Mouse (Mus musculus): ENCODE measurements around the gene Chrdl2. TPM values are rescaled to one million over a fixed set of nuclear protein-coding genes. Genes with fewer than 3 reads are reported as not detected.
A peak's percentile ranks its signal among the peaks of the same experiment; 100 is the strongest.

Chrdl2 gene
- total RNA-seq, 2 experiments from 2014 or later: not detected

GRCm38 (mm10) chr7:99981311-99981710 is 24.7 kb upstream of the Chrdl2 start:
- ATAC-seq (replicated peaks; ENCODE audit: low FRiP score, poor library complexity, severe bottlenecking): no peak

GRCm38 (mm10) chr7:99982256-99983242 is 23.4 kb upstream of the Chrdl2 start:
- ATAC-seq (replicated peaks; ENCODE audit: low FRiP score, poor library complexity, severe bottlenecking): no peak

- ATAC-seq (replicated peaks; ENCODE audit: low FRiP score, poor library complexity, severe bottlenecking): peak; percentile 89
Observed at GRCm38 (mm10) chr7:99988725-99989124, 17.2 kb upstream of the Chrdl2 start.

- ATAC-seq (replicated peaks; ENCODE audit: low FRiP score, poor library complexity, severe bottlenecking): no peak
Observed at GRCm38 (mm10) chr7:99989844-99990760, 15.9 kb upstream of the Chrdl2 start.

DNA sequence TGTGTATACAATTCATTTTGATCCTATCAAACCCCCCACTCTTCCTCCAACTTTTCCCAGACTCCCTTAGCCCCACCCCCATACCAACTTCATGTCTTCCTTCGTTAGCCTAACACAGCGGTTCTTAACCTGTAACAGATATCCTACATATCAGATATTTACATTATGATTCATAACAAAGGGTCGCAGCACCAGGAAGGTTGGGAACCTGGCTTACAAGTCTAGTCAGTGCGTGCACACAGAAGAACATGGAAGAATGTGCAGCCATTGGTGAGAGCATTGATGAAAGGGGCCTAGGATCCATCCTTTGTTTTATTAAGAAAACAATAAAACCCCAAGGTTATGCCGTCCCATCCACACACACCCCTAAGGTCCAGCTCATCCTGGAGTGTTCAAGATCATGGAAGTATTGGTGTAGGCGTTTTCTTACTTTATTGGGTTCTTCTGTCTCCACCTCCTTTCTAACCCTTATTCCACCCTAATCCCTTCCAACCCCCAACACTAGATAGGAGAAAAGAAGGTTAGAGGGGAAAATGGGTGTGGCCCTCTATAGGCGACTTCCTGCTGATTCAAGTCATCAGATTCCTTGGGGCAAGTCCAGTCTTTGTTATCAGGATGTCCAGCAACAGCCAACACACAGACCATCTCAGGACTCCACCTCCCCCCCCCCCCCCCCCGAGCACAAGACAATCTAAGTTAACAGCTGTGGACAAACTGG is 14.8 kb upstream of the Chrdl2 start:
- no peak for ATAC-seq (replicated peaks; ENCODE audit: low FRiP score, poor library complexity, severe bottlenecking)

DNA sequence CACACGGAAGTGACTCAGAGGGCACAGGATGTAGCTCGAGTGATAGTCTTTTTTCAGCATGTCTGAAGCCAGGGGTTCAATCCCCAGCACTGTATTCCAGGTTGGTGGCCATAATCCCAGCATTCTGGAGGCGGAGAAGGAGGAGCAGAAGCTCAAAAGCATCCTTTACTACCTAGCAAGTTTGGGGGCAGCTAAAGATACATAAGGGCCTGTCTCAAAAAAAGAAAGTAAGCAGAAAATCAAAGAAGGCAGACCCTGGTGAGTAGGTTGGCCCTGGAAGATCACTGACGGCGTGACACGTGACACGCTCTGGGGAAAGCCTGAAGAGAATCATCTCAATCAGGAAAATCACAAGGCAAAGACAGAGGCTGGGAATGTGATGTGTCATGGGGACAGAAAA is 12.8 kb upstream of the Chrdl2 start:
- ATAC-seq (replicated peaks; ENCODE audit: low FRiP score, poor library complexity, severe bottlenecking): no peak

- no peak for ATAC-seq (replicated peaks; ENCODE audit: low FRiP score, poor library complexity, severe bottlenecking)
Observed at GRCm38 (mm10) chr7:99995186-99995585, 10.8 kb upstream of the Chrdl2 start.

GRCm38 (mm10) chr7:99998668-99999067 is 7.3 kb upstream of the Chrdl2 start:
- ATAC-seq (replicated peaks; ENCODE audit: low FRiP score, poor library complexity, severe bottlenecking): no peak

- no peak for ATAC-seq (replicated peaks; ENCODE audit: low FRiP score, poor library complexity, severe bottlenecking)
Observed at GRCm38 (mm10) chr7:100003781-100004180, 2.2 kb upstream of the Chrdl2 start.

DNA sequence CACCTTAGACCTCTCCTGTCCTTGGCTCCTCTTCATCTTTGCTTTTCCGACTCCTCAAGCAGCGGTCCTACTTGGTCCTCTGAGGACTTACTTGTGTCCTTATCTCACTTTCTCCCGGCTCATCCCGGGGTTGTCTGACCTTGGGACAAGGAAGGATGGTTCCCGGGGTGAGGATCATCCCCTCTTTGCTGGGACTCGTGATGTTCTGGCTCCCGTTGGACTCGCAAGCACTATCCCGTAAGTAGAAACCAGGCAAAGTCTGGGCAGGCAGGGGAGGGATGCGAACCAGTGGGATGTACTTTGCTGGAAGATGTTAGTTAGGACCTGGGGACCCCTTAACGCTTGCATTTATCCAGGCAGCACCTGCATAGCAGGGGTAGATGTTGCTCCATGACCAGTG is 439 bp downstream of the Chrdl2 start:
- no peak for ATAC-seq (replicated peaks; ENCODE audit: low FRiP score, poor library complexity, severe bottlenecking)

- ATAC-seq (replicated peaks; ENCODE audit: low FRiP score, poor library complexity, severe bottlenecking): no peak
Observed at GRCm38 (mm10) chr7:100008765-100009164, 2.8 kb downstream of the Chrdl2 start.

GRCm38 (mm10) chr7:100009640-100010039 is 3.7 kb downstream of the Chrdl2 start:
- peak; percentile 74 for ATAC-seq (replicated peaks; ENCODE audit: low FRiP score, poor library complexity, severe bottlenecking)

GRCm38 (mm10) chr7:100010711-100011110 is 4.7 kb downstream of the Chrdl2 start:
- ATAC-seq (replicated peaks; ENCODE audit: low FRiP score, poor library complexity, severe bottlenecking): no peak

- no peak for ATAC-seq (replicated peaks; ENCODE audit: low FRiP score, poor library complexity, severe bottlenecking)
Observed at GRCm38 (mm10) chr7:100012085-100012484, 6.1 kb downstream of the Chrdl2 start.

DNA sequence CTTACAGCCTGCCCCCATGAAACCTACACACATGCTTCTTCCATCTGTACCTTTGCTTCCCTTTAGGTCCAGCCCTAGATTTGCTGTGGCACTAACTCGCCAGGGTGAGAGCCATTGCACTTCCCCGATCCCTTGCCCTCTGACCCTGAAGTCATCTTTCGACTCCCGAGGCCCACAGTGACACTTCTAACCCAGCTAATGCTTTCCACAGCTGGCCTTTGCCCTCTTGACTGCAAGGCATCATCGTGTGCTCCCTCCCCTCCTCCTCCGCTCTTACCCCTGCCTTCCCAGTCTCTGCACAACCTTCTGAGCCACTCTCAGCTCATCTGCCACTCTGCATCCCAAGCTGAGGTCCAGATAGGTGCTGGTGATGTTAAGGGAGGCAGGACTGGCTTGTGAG is 6.5 kb downstream of the Chrdl2 start:
- ATAC-seq (replicated peaks; ENCODE audit: low FRiP score, poor library complexity, severe bottlenecking): no peak

GRCm38 (mm10) chr7:100014123-100014600 is 8.2 kb downstream of the Chrdl2 start:
- no peak for ATAC-seq (replicated peaks; ENCODE audit: low FRiP score, poor library complexity, severe bottlenecking)

GRCm38 (mm10) chr7:100017056-100017455 is 11.1 kb downstream of the Chrdl2 start:
- no peak for ATAC-seq (replicated peaks; ENCODE audit: low FRiP score, poor library complexity, severe bottlenecking)

- ATAC-seq (replicated peaks; ENCODE audit: low FRiP score, poor library complexity, severe bottlenecking): no peak
Observed at GRCm38 (mm10) chr7:100027353-100027752, 21.4 kb downstream of the Chrdl2 start.

- ATAC-seq (replicated peaks; ENCODE audit: low FRiP score, poor library complexity, severe bottlenecking): peak; percentile 53; the same call in 1 of the 2 replicates
Observed at GRCm38 (mm10) chr7:100029307-100029706, 23.3 kb downstream of the Chrdl2 start.
